Mouse (Mus musculus): ENCODE results near the gene Syn2. TPM values are rescaled to one million over a fixed set of nuclear protein-coding genes. Genes with fewer than 3 reads are reported as not detected.
A peak's percentile ranks its signal among the peaks of the same experiment; 100 is the strongest.

Syn2 gene
- total and polyA plus RNA-seq, 3 experiments = 0.59 to 1.6 (median 1.2) TPM

DNA sequence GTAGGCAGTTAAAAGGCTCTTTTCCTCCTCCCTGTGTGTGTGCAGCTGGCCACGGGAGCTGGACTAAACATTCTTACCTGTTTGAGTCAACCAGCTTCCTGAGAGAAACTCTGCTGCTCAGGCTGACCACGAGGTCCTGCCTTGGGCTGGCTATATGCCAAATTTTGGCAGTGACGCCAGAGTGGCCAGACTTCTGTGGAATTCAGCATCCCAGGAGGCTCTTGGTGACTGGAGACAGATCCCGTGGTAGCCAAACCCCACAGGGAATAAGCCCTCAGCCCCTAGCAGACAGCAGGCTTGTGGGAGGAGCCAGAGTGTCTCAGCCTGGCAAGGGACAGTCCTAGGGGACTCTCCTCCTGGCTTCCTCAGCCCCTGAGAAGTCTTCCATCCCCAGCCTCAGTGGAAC lies 137.2 kb downstream of the Syn2 start:
- DNase-seq (ENCODE audit: extremely low read depth) = no peak

GRCm38 (mm10) chr6:115273346-115273745 lies 138.6 kb downstream of the Syn2 start:
- Histone ChIP-seq H3K9ac (ENCODE audit: insufficient read depth, low read depth) (no peak overlapping the region), H3K27me3 (replicated peaks) (no peaks in the 10 kb centered on the region), H3K9me3 (replicated peaks; ENCODE audit: low read length) (no peaks in the 10 kb centered on the region), H3K4me1 (ENCODE audit: control insufficient read depth in 1 of 2, insufficient read depth in 2 of 2) (peaks cover 0 to 20% of the 10 kb centered on the region in 2 experiments; a peak in 2 of 4 replicates), H3K4me2 (ENCODE audit: insufficient read depth, low read depth, poor library complexity, severe bottlenecking) (no peak overlapping the region), H3K4me3 (replicated peaks in 1 of 3; ENCODE audit: low read depth in 2 of 3, low read length in 2 of 3, poor library complexity in 1 of 3) (no peak overlapping the region), H3K36me3 (replicated peaks in 1 of 2; ENCODE audit: control insufficient read depth in 1 of 2, insufficient read depth in 1 of 2, low read length in 1 of 2) (no peaks in the 10 kb centered on the region), H3K27ac (ENCODE audit: insufficient read depth, low read depth) (no peak overlapping the region), H3K79me2 (replicated peaks; ENCODE audit: control insufficient read depth, extremely low read depth, insufficient read depth, poor library complexity, severe bottlenecking) (no peaks in the 10 kb centered on the region)
- TF ChIP-seq EP300 (IDR thresholded peaks at IDR 0.05; ENCODE audit: low read length) = no peak
- TF ChIP-seq CHD2 (IDR thresholded peaks at IDR 0.05; ENCODE audit: low read length) = no peak
- TF ChIP-seq POLR2AphosphoS2 (IDR thresholded peaks at IDR 0.05; ENCODE audit: low read depth, low read length) = no peak
- TF ChIP-seq JUN (IDR thresholded peaks at IDR 0.05; ENCODE audit: insufficient read depth, low read depth, low read length) = no peak
- no peak for TF ChIP-seq ZMIZ1 (IDR thresholded peaks at IDR 0.05; ENCODE audit: low read depth, low read length)
- TF ChIP-seq USF1 (IDR thresholded peaks at IDR 0.05; ENCODE audit: low read depth, low read length) = no peak
- no peak for TF ChIP-seq MAZ (IDR thresholded peaks at IDR 0.05; ENCODE audit: low read depth, low read length)
- no peak for TF ChIP-seq KAT2A (IDR thresholded peaks at IDR 0.05; ENCODE audit: insufficient replicate concordance, low read length)
- TF ChIP-seq MAX (IDR thresholded peaks at IDR 0.05; ENCODE audit: low read length) = no peak
- TF ChIP-seq ELF1 (IDR thresholded peaks at IDR 0.05; ENCODE audit: low read depth, low read length) = no peak
- no peak for TF ChIP-seq MEF2A (IDR thresholded peaks at IDR 0.05; ENCODE audit: borderline replicate concordance, low read depth, low read length)
- dilution Hi-C loops (cut with MboI; ENCODE audit: extremely low pct_ligation_motif_present, extremely low pct_unique_long_range_greater_than_20kb, low sequenced_read_pairs) = no loop called here
- no peak for DNase-seq (ENCODE audit: extremely low read depth)
- in situ Hi-C loops (cut with MboI; ENCODE audit: low pct_ligation_motif_present, low pct_unique_long_range_greater_than_20kb, low sequenced_read_pairs) = loop anchor here (10.0 to 25.0 kb wide), 2 partner anchors 261 to 336 kb away; no protein-coding TSS in a partner anchor

More for the DNA sequence above, 137.2 kb downstream of the Syn2 start:
- no peak overlapping the region for H3K4me2 ChIP-seq (ENCODE audit: insufficient read depth, low read depth, poor library complexity, severe bottlenecking)
- H3K4me3 ChIP-seq (replicated peaks in 1 of 3; ENCODE audit: low read depth in 2 of 3, low read length in 2 of 3, poor library complexity in 1 of 3) = no peak overlapping the region
- no peaks in the 10 kb centered on the region for H3K9me3 ChIP-seq (replicated peaks; ENCODE audit: low read length)
- in situ Hi-C loops (cut with MboI; ENCODE audit: low pct_ligation_motif_present, low pct_unique_long_range_greater_than_20kb, low sequenced_read_pairs) (loop anchor here (10.0 to 25.0 kb wide), 2 partner anchors 263 to 335 kb away; no protein-coding TSS in a partner anchor), dilution Hi-C loops (cut with MboI; ENCODE audit: extremely low pct_ligation_motif_present, extremely low pct_unique_long_range_greater_than_20kb, low sequenced_read_pairs) (no loop called here)
- H3K4me1 ChIP-seq (ENCODE audit: control insufficient read depth in 1 of 2, insufficient read depth in 2 of 2) = peaks cover 0 to 6% of the 10 kb centered on the region in 2 experiments; a peak in 2 of 4 replicates
- TF ChIP-seq IRF4 (IDR thresholded peaks at IDR 0.05; ENCODE audit: low read depth, low read length) = peak; percentile 54; the same call in 1 of the 2 replicates
- TF ChIP-seq BHLHE40 (IDR thresholded peaks at IDR 0.05; ENCODE audit: low read depth, low read length) = peak; percentile 38
- TF ChIP-seq SMC3 (IDR thresholded peaks at IDR 0.05; ENCODE audit: low read depth, low read length) = no peak
- no peak for TF ChIP-seq SIN3A (IDR thresholded peaks at IDR 0.05; ENCODE audit: low read length)
- no peak overlapping the region for H3K27ac ChIP-seq (ENCODE audit: insufficient read depth, low read depth)
- no peaks in the 10 kb centered on the region for H3K36me3 ChIP-seq (replicated peaks in 1 of 2; ENCODE audit: control insufficient read depth in 1 of 2, insufficient read depth in 1 of 2, low read length in 1 of 2)
- H3K9ac ChIP-seq (ENCODE audit: insufficient read depth, low read depth) = no peak overlapping the region
- H3K27me3 ChIP-seq (replicated peaks) = no peaks in the 10 kb centered on the region
- no peaks in the 10 kb centered on the region for H3K79me2 ChIP-seq (replicated peaks; ENCODE audit: control insufficient read depth, extremely low read depth, insufficient read depth, poor library complexity, severe bottlenecking)
